Mouse (Mus musculus) embryonic fibroblast, embryonic 13.5 days (primary cell): Measurements from ENCODE around the gene Myt1l.

ENCODE experiments used
- CTCF ChIP-seq: IDR thresholded peaks from 2 replicates; pipeline ENCODE4 v1.5.1; 2011; ENCODE audit warnings: mild to moderate bottlenecking, control low read depth, low read length, moderate library complexity, borderline replicate concordance; ENCODE audit not compliant: insufficient read depth
- POLR2A ChIP-seq: IDR thresholded peaks from 2 replicates; pipeline ENCODE4 v1.6.1; 2011; ENCODE audit warnings: low read depth, mild to moderate bottlenecking, control low read depth, low read length, moderate library complexity

- TF ChIP-seq CTCF (no peak), POLR2A (no peak)
Observed at GRCm38 (mm10) chr12:29916807-29917206, 388.6 kb downstream of the Myt1l start.
